Mouse (Mus musculus): Measurements from ENCODE around the gene Tdrd7. TPM values are rescaled to one million over a fixed set of nuclear protein-coding genes. Genes with fewer than 3 reads are reported as not detected.

Tdrd7 gene
- 10.4 and 10.9 TPM in 2 replicates for polyA plus RNA-seq (2016; fragmentation: Nextera tagmentation; extraction: Ambion mirVana)

DNA sequence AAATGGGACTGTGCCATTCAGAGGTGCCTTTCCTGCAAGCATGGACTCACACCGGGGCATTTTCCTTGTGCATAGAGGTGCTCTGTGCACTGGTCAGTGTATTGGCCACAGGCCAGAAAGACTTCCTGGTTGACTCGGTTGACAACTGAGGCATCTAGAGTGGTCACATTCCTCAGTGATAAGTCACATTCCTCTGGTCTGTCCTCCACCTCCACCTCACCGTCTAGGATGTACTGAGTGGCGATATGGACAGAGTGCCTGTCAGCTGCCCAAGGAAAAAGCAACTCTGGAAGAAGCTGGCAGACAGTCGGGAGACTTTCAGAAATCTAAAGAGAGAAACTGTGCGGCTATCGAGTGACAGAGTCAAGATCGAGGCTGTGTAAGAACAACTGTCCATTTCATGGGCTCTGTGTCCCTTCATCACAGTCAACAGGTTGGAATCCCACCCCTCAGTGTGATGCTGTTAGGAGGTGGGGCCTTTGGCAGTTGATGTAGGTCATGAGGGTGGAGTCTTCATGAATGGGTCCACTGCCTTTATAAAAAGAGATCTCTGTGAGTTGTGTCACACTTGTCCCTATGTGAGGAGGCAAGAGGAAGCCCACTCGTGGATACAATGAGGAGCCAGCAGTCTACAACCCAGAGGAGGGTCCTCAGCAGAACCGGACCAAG is at the start of gene Tdrd7:
Gene Tdrd7 (plus strand): TSS at position 564 of the 669 bp plus-strand sequence.
- 0 out of 2 replicates have a peak within 1 kb of the TSS, but pooled peaks have one; percentile 23 for H3K27ac ChIP-seq (replicated peaks)
- no peaks in the 10 kb centered on the region for H3K9me3 ChIP-seq (replicated peaks)
- H3K27me3 ChIP-seq (ENCODE audit: low read depth, poor library complexity, severe bottlenecking) = peaks cover 22% of the 10 kb centered on the region
- WGBS = 85% methylated on average over 10 of the region's 10 CpGs
- peaks cover 49% of the 10 kb centered on the region for H3K4me1 ChIP-seq
- no peak within 1 kb of the TSS for H3K4me3 ChIP-seq
- no peaks in the 10 kb centered on the region for H3K36me3 ChIP-seq
- DNase-seq (ENCODE audit: low spot score) = no peak

DNA sequence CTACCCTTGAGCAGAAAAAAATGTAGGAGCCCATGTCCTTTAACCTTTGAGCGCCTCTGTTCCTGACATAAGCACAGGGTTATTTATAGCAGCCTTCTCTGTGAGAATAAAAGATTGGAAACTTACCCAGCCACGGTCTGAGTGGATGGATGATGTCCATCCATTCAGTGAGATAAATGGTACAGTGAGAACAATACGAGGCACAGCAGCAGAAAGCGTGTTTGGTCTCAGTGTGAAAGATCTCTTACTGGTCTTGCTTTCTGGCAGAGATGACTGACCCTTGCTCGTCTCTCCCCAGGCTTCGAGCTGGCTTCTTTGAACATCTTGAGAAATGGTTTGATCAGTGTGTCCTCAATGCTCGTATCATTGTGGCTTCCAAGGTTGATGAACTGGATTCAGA is 48.0 kb upstream of the Tdrd7 start:
- H3K27ac ChIP-seq (replicated peaks) = no peak overlapping the region
- 0 out of 2 replicates have a peak, but pooled peaks cover 3% of the 10 kb centered on the region for H3K9me3 ChIP-seq (replicated peaks)
- H3K4me1 ChIP-seq = no peaks in the 10 kb centered on the region
- no peaks in the 10 kb centered on the region for H3K36me3 ChIP-seq
- H3K4me3 ChIP-seq = no peak overlapping the region
- no peak for DNase-seq (ENCODE audit: low spot score)
- no peaks in the 10 kb centered on the region for H3K27me3 ChIP-seq (ENCODE audit: low read depth, poor library complexity, severe bottlenecking)
- 92% methylated on average over 7 of the region's 7 CpGs for WGBS

DNA sequence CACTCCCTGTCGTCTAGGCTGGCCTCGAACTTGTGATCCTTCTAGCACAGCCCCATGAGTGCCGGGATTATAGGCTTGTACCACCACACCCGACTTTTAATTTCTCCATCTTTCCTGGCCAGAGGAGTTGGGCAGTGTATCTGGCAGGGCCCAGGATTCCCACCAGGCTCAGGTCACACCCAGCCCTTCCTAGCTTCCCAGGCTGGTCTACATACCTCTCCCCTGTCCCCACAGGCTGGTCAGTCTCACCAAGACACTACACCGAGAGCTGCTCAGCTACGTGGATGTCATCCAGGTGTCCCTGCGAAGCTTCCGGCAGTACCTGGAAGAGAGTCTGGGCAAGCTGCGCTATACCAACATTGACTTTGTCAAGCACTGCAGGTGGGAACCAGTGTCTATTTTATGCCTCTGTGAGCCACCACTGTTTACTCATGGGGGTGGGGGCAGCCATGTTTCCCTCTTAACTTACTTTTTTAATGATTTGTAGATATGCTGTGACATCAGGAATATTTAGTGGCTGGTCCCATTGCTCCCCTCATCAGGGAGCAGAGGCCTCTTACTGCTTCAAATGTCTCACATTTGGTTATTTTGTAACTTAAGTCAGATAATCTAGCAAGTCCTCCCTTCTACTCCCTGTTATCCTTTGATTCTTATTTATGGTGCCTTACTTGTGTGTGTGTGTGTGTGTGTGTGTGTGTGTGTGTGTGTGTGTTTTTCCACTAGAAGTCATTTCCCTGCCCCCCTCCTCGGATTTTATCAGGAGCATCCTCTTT is 43.3 kb upstream of the Tdrd7 start:
- no peak for DNase-seq (ENCODE audit: low spot score)
- 92% methylated on average over 10 of the region's 10 CpGs for whole genome bisulfite sequencing
- Histone ChIP-seq H3K36me3 (no peaks in the 10 kb centered on the region), H3K27me3 (ENCODE audit: low read depth, poor library complexity, severe bottlenecking) (no peaks in the 10 kb centered on the region), H3K4me3 (no peak overlapping the region), H3K9me3 (replicated peaks) (0 out of 2 replicates have a peak, but pooled peaks cover 3% of the 10 kb centered on the region), H3K4me1 (no peaks in the 10 kb centered on the region), H3K27ac (replicated peaks) (no peak overlapping the region)

DNA sequence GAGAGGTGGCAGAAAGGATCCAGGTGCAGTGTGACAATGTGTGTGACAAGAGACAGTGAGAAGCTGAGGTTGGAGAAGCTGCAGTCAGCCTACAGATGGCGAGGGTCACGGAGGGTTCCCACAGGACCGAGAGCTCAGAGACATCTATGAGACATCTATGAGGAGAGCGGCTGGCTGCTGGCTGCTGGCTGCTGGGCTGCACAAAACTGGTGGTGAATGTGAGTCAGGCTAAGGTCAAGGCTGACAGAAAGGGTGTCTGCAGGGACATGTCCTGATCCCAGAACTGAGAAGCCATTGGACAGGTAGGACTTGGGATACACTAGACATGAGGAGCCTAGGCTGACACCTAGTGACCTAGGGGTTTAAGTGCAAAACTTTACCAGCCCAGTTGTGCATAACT is 41.1 kb upstream of the Tdrd7 start:
- no peaks in the 10 kb centered on the region for H3K27me3 ChIP-seq (ENCODE audit: low read depth, poor library complexity, severe bottlenecking)
- no peaks in the 10 kb centered on the region for H3K36me3 ChIP-seq
- no peak overlapping the region for H3K4me3 ChIP-seq
- no peak overlapping the region for H3K27ac ChIP-seq (replicated peaks)
- no peaks in the 10 kb centered on the region for H3K4me1 ChIP-seq
- no peaks in the 10 kb centered on the region for H3K9me3 ChIP-seq (replicated peaks)
- DNase-seq (ENCODE audit: low spot score) = no peak
- 85% methylated on average over 4 of the region's 4 CpGs for WGBS

DNA sequence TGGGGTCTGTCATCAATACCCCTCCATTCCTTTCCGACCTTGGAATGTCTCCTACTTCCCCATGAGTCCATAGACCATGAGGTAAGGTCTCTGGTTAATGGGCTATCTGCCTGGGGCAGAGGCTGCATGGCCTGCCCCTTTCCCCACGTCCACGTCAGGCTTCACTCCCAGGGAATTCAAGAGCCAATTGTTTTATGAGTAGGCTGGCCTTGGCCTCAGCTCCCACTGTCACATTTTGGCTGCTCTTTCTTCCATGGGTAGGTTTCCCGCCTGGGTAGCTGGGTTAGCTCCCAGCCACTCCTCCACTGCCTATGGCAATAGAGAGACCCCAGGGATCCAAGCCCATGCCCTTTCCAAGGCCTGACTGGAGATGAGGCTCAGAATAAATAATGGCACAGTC is 36.6 kb upstream of the Tdrd7 start:
- Histone ChIP-seq H3K4me3 (no peak overlapping the region), H3K27me3 (ENCODE audit: low read depth, poor library complexity, severe bottlenecking) (no peaks in the 10 kb centered on the region), H3K27ac (replicated peaks) (no peak overlapping the region), H3K36me3 (no peaks in the 10 kb centered on the region), H3K4me1 (no peaks in the 10 kb centered on the region), H3K9me3 (replicated peaks) (no peaks in the 10 kb centered on the region)
- 85% methylated on average over 4 of the region's 4 CpGs for WGBS
- no peak for DNase-seq (ENCODE audit: low spot score)

DNA sequence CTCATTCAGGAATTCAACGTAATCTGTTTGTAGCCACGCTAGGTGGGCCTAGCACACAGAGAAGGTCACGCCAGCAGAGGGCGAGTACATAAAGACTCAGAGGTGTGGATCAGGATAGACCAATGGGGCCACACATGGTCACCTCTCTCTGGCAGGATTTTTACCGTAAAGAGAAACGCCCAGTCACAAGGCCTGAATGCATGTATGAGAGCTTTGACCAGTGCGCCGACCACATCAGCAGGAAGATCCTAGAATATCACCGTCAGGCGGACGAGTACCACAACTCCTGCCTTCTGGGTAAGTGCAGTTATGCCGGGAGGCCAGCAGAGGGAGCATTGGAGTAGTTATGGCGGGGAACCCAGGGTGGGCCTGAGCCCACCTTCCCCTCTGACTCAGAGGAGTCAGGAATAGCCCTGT is 23.5 kb upstream of the Tdrd7 start:
- H3K4me1 ChIP-seq = peaks cover 4% of the 10 kb centered on the region; the same call in 1 of the 2 replicates
- DNase-seq (ENCODE audit: low spot score) = peak; percentile 72
- H3K9me3 ChIP-seq (replicated peaks) = no peaks in the 10 kb centered on the region
- no peaks in the 10 kb centered on the region for H3K27me3 ChIP-seq (ENCODE audit: low read depth, poor library complexity, severe bottlenecking)
- no peaks in the 10 kb centered on the region for H3K36me3 ChIP-seq
- 31% methylated on average over 13 of the region's 13 CpGs for WGBS
- no peak overlapping the region for H3K27ac ChIP-seq (replicated peaks)
- H3K4me3 ChIP-seq = no peak overlapping the region

DNA sequence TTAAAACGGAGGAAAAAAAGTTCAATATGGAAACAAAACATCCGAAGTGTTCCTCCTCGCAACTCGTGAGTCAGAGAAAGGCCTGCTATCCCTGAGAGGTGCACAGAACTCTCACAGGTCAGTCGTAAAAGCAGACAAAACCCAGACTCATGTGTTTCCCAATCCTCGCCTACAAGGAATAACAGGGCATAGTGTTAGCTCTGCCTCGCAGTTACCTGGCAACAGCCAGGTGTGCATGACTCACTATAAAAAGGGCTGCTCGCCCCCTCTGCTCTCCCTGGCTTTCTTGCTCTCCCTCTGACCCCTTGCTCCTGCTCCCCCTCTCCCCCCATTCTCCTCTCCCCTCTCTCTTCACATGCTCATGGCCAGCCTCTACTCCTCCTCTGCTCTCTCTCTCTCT is 17.4 kb upstream of the Tdrd7 start:
- no peak for DNase-seq (ENCODE audit: low spot score)
- no peak overlapping the region for H3K4me3 ChIP-seq
- H3K4me1 ChIP-seq = peaks cover 6% of the 10 kb centered on the region
- H3K9me3 ChIP-seq (replicated peaks) = no peaks in the 10 kb centered on the region
- 78% methylated on average over 8 of the region's 8 CpGs for WGBS
- no peak overlapping the region for H3K27ac ChIP-seq (replicated peaks)
- H3K27me3 ChIP-seq (ENCODE audit: low read depth, poor library complexity, severe bottlenecking) = no peaks in the 10 kb centered on the region
- no peaks in the 10 kb centered on the region for H3K36me3 ChIP-seq

DNA sequence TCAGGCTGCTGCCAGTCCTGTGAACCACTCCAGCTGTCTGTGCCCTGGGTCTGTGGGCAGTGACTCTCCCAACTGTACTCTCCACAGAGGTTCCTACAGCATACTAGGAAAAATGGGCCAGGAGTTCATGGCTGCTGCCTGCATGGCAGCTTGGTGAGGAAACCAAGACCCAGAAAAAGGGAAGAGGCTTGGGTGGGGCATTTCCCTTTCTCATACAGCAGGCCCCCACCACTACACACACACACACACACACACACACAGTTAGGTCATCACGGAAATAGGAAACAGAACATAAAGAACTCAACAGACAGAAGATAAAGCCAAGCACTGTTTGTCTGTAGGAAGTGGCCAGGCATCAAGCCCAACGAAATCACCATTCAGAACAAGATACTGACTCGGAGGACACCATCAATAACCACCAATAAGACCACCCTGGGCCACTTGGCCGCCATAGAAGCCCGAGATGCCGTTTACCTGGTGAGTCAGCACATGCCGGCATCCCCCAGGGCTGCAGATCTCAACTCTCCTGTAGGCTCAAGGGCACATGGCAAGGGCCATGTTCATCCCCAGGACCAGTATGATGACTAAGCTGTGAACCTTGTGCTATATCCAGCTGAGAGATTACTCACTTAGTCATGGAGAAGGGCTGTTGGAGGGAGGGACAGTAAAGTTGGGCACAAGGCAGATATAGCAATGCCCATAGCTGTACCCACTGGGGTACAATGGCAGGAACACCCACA is 15.9 kb upstream of the Tdrd7 start:
- no peak for DNase-seq (ENCODE audit: low spot score)
- Histone ChIP-seq H3K36me3 (no peaks in the 10 kb centered on the region), H3K27ac (replicated peaks) (0 out of 2 replicates have a peak overlapping the region, but pooled peaks have one; percentile 46), H3K4me1 (peaks cover 6% of the 10 kb centered on the region), H3K4me3 (no peak overlapping the region), H3K27me3 (ENCODE audit: low read depth, poor library complexity, severe bottlenecking) (no peaks in the 10 kb centered on the region), H3K9me3 (replicated peaks) (no peaks in the 10 kb centered on the region)
- 88% methylated on average over 7 of the region's 7 CpGs for WGBS

DNA sequence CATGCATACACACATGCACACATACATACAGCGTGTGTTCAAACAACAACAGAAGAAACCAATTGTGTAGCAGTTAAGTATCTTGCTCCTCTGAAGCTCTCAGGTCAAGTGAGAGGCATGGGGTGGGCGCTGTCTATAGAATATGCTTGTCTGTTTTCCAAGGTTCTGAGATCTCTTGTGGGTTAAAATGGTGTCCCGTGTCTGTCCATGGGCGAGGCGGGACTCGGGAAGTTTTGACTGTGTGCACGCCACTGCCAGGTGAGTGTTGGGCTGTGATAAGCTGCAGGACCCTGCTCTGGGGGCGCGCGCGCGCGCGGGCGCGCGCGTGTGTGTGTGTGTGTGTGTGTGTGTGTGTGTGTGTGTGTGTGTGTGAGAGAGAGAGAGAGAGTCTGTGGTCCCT is 13.3 kb upstream of the Tdrd7 start:
- Histone ChIP-seq H3K27ac (replicated peaks) (no peak overlapping the region), H3K4me3 (no peak overlapping the region), H3K9me3 (replicated peaks) (no peaks in the 10 kb centered on the region), H3K4me1 (peaks cover 6% of the 10 kb centered on the region), H3K36me3 (no peaks in the 10 kb centered on the region), H3K27me3 (ENCODE audit: low read depth, poor library complexity, severe bottlenecking) (no peaks in the 10 kb centered on the region)
- 94% methylated on average over 18 of the region's 18 CpGs for WGBS
- DNase-seq (ENCODE audit: low spot score) = no peak

DNA sequence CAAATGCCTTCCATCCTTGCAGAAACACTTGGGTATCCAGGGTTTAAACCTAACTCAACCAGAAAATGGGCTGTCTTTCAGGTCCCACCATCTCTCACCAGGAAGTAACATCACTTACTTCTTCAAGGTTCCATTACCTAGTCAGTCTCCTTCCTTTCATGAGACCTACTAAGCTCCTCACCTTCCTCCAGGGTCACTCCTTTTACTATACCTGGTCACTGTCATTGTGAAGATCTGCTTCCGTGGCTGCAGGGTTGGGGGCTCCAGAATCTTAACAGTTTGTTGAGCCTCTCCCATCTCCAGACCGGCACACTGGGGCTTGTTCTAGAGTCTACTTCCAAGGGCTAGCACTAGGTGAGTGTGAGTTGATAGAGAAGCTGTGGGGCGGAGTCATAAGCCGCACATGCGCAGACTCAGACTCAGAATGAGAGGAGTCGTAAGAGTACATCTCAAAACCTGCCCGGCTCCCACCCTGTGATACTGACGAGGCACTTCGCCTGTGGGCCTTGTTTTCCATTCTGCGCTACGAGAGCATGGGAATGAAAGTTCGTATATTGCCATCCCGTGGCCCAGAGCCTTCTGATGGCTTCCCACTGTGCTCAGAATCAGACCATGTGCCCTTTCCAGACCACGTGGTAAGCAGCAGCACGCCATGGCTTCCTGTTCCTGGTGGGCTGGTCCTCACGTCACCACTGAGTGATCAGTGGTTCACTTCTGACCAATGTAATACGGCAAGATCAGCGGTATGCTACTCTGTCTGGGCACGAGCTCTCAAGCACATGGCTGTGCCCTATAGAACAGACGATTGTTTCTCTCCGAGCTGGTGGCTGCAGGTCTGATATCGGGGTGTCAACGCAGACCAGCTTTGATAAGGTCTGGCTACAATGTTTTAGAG is 11.9 kb upstream of the Tdrd7 start:
- Histone ChIP-seq H3K27ac (replicated peaks) (no peak overlapping the region), H3K4me1 (peaks cover 4% of the 10 kb centered on the region), H3K4me3 (no peak overlapping the region), H3K27me3 (ENCODE audit: low read depth, poor library complexity, severe bottlenecking) (no peaks in the 10 kb centered on the region), H3K9me3 (replicated peaks) (no peaks in the 10 kb centered on the region), H3K36me3 (no peaks in the 10 kb centered on the region)
- WGBS = 93% methylated on average over 23 of the region's 23 CpGs
- no peak for DNase-seq (ENCODE audit: low spot score)

DNA sequence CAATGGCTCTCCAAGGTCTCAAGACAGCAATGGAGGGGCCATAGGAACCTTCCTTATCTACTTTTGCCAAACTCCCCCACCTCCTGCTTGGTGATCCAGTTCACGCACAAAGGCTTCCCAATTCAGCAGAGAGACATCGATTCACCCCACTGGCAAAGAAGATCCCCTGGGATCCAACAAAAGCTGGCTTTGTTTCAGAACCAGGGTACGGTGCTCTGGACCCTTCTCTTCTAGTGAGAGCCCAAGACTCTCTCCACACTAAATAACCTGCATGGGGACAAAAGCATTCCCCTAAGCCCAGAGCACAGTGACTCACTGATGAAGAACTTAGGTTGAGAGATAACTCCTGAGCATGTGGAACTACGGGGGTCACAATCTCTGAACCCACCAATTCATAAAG is 9.9 kb upstream of the Tdrd7 start:
- no peaks in the 10 kb centered on the region for H3K9me3 ChIP-seq (replicated peaks)
- no peaks in the 10 kb centered on the region for H3K27me3 ChIP-seq (ENCODE audit: low read depth, poor library complexity, severe bottlenecking)
- H3K27ac ChIP-seq (replicated peaks) = no peak overlapping the region
- no peak for DNase-seq (ENCODE audit: low spot score)
- H3K4me1 ChIP-seq = no peaks in the 10 kb centered on the region
- H3K36me3 ChIP-seq = no peaks in the 10 kb centered on the region
- 85% methylated on average over 4 of the region's 4 CpGs for WGBS
- H3K4me3 ChIP-seq = no peak overlapping the region

DNA sequence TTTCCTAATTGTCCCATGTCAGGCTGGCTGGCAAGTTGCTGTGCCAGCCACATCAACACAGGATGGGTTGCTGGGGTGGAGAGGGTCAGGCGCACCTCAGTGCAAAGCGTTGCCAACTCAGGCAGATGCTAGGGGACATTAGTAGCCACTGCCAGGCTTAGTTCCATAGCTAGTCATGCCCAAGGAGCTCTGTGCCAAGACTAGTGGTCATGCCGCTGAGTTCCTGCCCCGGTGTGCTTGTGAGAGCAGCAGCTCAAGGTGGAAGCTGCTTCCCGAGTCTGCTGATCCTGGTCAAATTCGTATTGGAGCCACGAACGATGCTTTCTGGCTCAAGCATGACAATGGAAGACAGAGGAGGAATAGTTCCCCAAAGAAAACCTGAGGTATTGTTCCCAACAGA is 9.0 kb upstream of the Tdrd7 start:
- H3K4me3 ChIP-seq = no peak overlapping the region
- 92% methylated on average over 8 of the region's 8 CpGs for WGBS
- no peak overlapping the region for H3K27ac ChIP-seq (replicated peaks)
- H3K4me1 ChIP-seq = no peaks in the 10 kb centered on the region
- no peaks in the 10 kb centered on the region for H3K27me3 ChIP-seq (ENCODE audit: low read depth, poor library complexity, severe bottlenecking)
- no peaks in the 10 kb centered on the region for H3K36me3 ChIP-seq
- no peak for DNase-seq (ENCODE audit: low spot score)
- no peaks in the 10 kb centered on the region for H3K9me3 ChIP-seq (replicated peaks)

Data from midbrain, embryonic 10.5 days (tissue).